Comparison of ENCODE assay signal across 8 mouse cellular contexts in the genomic region with DNA sequence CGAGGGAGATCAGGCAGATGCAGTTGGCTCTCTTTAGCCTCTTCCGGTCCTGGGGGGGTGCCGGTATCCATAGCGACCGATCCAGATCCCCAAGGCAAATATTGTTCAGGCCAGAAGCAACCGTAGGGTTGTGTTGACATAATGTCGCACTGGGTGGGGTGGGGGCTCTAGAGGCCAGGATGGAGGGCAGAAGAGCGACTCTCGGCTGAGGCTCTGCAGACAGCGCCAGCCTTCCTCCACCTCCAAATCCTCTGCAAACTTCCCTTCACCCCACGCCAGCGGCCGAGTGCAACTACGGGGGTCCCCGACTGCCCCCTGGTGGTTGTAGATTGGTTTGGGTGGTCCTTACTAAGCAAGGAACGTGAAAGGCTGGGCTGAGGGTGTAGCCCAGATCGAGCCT. TPM values are rescaled to one million over a fixed set of nuclear protein-coding genes. Genes with fewer than 3 reads are reported as not detected.
DNase-seq lines count a peak whose midpoint lies in the region; ATAC-seq and TF ChIP-seq lines count a peak whose summit lies in the region.

No protein-coding gene starts in this region.

- H3K9ac ChIP-seq in ES-Bruce4 (ENCODE audit: low read depth, poor library complexity, severe bottlenecking) = no peak overlapping the region
- H3K9ac ChIP-seq in forebrain, embryonic 16.5 days (replicated peaks; ENCODE audit: low read depth, low read length) = peak overlapping the region; percentile 27; the same call in 1 of the 2 replicates
- H3K9ac ChIP-seq in neural tube, embryonic 15.5 days (replicated peaks) = 0 out of 2 replicates have a peak overlapping the region, but pooled peaks have one; percentile 32

- TF ChIP-seq CTCF in ES-Bruce4 (IDR thresholded peaks at IDR 0.05; ENCODE audit: low read depth, low read length) = peak; percentile 77
- TF ChIP-seq CTCF in lung, adult 2 months (IDR thresholded peaks at IDR 0.05; ENCODE audit: insufficient read depth, low read length) = peak; percentile 66

- peak; percentile 57 for DNase-seq in c-Kit-positive CD71-positive TER-119-negative erythroid progenitor cells, embryonic 14.5 days (ENCODE audit: low read depth)
- DNase-seq in heart, postnatal 14 days = peak; percentile 87 to 94
- DNase-seq in layer of hippocampus, adult 11-12 months (ENCODE audit: low spot score) = peak; percentile 92
- peak; percentile 68 for DNase-seq in lung, adult 2 months
- peak; percentile 65 to 66 for DNase-seq in thymus, adult 18-20 months

- H3K27ac ChIP-seq in ES-Bruce4 (ENCODE audit: insufficient read depth, low read length) = no peak overlapping the region
- H3K27ac ChIP-seq in forebrain, embryonic 16.5 days (ENCODE audit: low read length) = peak overlapping the region; percentile 92
- H3K27ac ChIP-seq in neural tube, embryonic 15.5 days (replicated peaks) = peak overlapping the region; percentile 54; the same call in 1 of the 2 replicates

- no peaks in the 10 kb centered on the region for H3K9me3 ChIP-seq in ES-Bruce4 (replicated peaks; ENCODE audit: control insufficient read depth, insufficient read depth, low read length, poor library complexity, severe bottlenecking)
- H3K9me3 ChIP-seq in forebrain, embryonic 16.5 days (ENCODE audit: control insufficient read depth, low read length) = no peaks in the 10 kb centered on the region
- H3K9me3 ChIP-seq in neural tube, embryonic 15.5 days (replicated peaks) = no peaks in the 10 kb centered on the region

- peak overlapping the region; percentile 48 for H3K4me2 ChIP-seq in forebrain, embryonic 16.5 days (ENCODE audit: low read length)
- H3K4me2 ChIP-seq in neural tube, embryonic 15.5 days = peak overlapping the region; percentile 59

- TF ChIP-seq POLR2A in ES-Bruce4 (IDR thresholded peaks at IDR 0.05; ENCODE audit: insufficient read depth, low read length) = no peak
- TF ChIP-seq POLR2A in lung, adult 2 months (IDR thresholded peaks at IDR 0.05; ENCODE audit: borderline replicate concordance, extremely low read depth, low read depth, low read length) = no peak

- peak overlapping the region; percentile 36 for H3K4me3 ChIP-seq in ES-Bruce4 (ENCODE audit: low read depth, low read length)
- H3K4me3 ChIP-seq in forebrain, embryonic 16.5 days (replicated peaks; ENCODE audit: low read length) = peak overlapping the region; percentile 22
- H3K4me3 ChIP-seq in lung, adult 2 months (replicated peaks; ENCODE audit: extremely low read depth, low read depth, low read length) = no peak overlapping the region
- peak overlapping the region; percentile 29 for H3K4me3 ChIP-seq in neural tube, embryonic 15.5 days (replicated peaks)

- no peaks in the 10 kb centered on the region for H3K36me3 ChIP-seq in ES-Bruce4 (ENCODE audit: control insufficient read depth, insufficient read depth, low read length, poor library complexity, severe bottlenecking)
- H3K36me3 ChIP-seq in forebrain, embryonic 16.5 days (ENCODE audit: control insufficient read depth, insufficient read depth) = no peaks in the 10 kb centered on the region
- H3K36me3 ChIP-seq in neural tube, embryonic 15.5 days = no peaks in the 10 kb centered on the region

- intact Hi-C loops in heart, postnatal 14 days (cut with DNase I) = loop anchor here (1.0 kb wide), 1 partner anchor 16 kb away; no protein-coding TSS in a partner anchor

- 0 out of 2 replicates have a peak, but pooled peaks have one; percentile 7 for ATAC-seq in forebrain, embryonic 16.5 days
- ATAC-seq in neural tube, embryonic 15.5 days (ENCODE audit: low FRiP score) = no peak

- H3K4me1 ChIP-seq in ES-Bruce4 (ENCODE audit: control insufficient read depth, insufficient read depth, low read length) = peaks cover 3% of the 10 kb centered on the region
- H3K4me1 ChIP-seq in forebrain, embryonic 16.5 days (replicated peaks; ENCODE audit: control insufficient read depth, insufficient read depth, low read length) = peaks cover 49% of the 10 kb centered on the region
- 0 out of 2 replicates have a peak, but pooled peaks cover 2% of the 10 kb centered on the region for H3K4me1 ChIP-seq in lung, adult 2 months (ENCODE audit: control insufficient read depth, insufficient read depth, low read length)
- peaks cover 38% of the 10 kb centered on the region for H3K4me1 ChIP-seq in neural tube, embryonic 15.5 days

- H3K27me3 ChIP-seq in ES-Bruce4 (ENCODE audit: control insufficient read depth, insufficient read depth, low read length, poor library complexity, severe bottlenecking) = no peaks in the 10 kb centered on the region
- no peaks in the 10 kb centered on the region; the same call in 1 of the 2 replicates for H3K27me3 ChIP-seq in forebrain, embryonic 16.5 days (replicated peaks; ENCODE audit: control insufficient read depth, insufficient read depth, low read length)
- H3K27me3 ChIP-seq in neural tube, embryonic 15.5 days (replicated peaks) = peaks cover 11% of the 10 kb centered on the region; the same call in 1 of the 2 replicates

- TF ChIP-seq EP300 in ES-Bruce4 (IDR thresholded peaks at IDR 0.05; ENCODE audit: insufficient read depth, low read depth, low read length) = no peak

- WGBS in forebrain, embryonic 16.5 days = 2% methylated on average over 17 of the region's 17 CpGs
- 3% methylated on average over 17 of the region's 17 CpGs for WGBS in lung, adult 2 months
- WGBS in neural tube, embryonic 15.5 days = 5% methylated on average over 17 of the region's 17 CpGs

RNA-seq across cellular contexts. Expression of a gene that starts 3.3 kb away (rescaled TPM):
- 63.3 and 64.4 TPM in 2 replicates for polyA plus RNA-seq in ES-Bruce4 (2011; ENCODE audit: insufficient read depth, insufficient read length, low read depth, missing spikeins)
- 8.3 and 14.4 TPM in 2 replicates for polyA plus RNA-seq in forebrain, embryonic 16.5 days (2015; fragmentation: Nextera tagmentation; extraction: Ambion mirVana)
- total RNA-seq in heart, postnatal 14 days (2021) = 10 to 100 TPM; 37.9 to 43.0 TPM
- polyA plus RNA-seq in lung, adult 2 months (2012; rRNA removed) = 73.7 and 81.5 TPM in 2 replicates
- 11.6 and 13.3 TPM in 2 replicates for polyA plus RNA-seq in neural tube, embryonic 15.5 days (2015; fragmentation: Nextera tagmentation; extraction: Ambion mirVana)

RNA-seq across cellular contexts. Expression of a gene that starts 6.9 kb away (rescaled TPM):
- 1.9 and 3.5 TPM in 2 replicates for polyA plus RNA-seq in ES-Bruce4 (2011; ENCODE audit: insufficient read depth, insufficient read length, low read depth, missing spikeins)
- 21.8 and 32.1 TPM in 2 replicates for polyA plus RNA-seq in forebrain, embryonic 16.5 days (2015; fragmentation: Nextera tagmentation; extraction: Ambion mirVana)
- under 1 TPM; 0.37 to 0.55 TPM for total RNA-seq in heart, postnatal 14 days (2021)
- 0.19 and 0.24 TPM in 2 replicates for polyA plus RNA-seq in lung, adult 2 months (2012; rRNA removed)
- 1.2 and 2.1 TPM in 2 replicates for polyA plus RNA-seq in neural tube, embryonic 15.5 days (2015; fragmentation: Nextera tagmentation; extraction: Ambion mirVana)

RNA-seq across cellular contexts. Expression of a gene that starts 23.4 kb away (rescaled TPM):
- polyA plus RNA-seq in ES-Bruce4 (2011; ENCODE audit: insufficient read depth, insufficient read length, low read depth, missing spikeins) = 92.9 and 94.6 TPM in 2 replicates
- polyA plus RNA-seq in forebrain, embryonic 16.5 days (2015; fragmentation: Nextera tagmentation; extraction: Ambion mirVana) = 116 and 118 TPM in 2 replicates
- total RNA-seq in heart, postnatal 14 days (2021) = 10 to 100 TPM; 62.8 to 70.8 TPM
- polyA plus RNA-seq in lung, adult 2 months (2012; rRNA removed) = 16.2 and 20.1 TPM in 2 replicates
- 122 and 124 TPM in 2 replicates for polyA plus RNA-seq in neural tube, embryonic 15.5 days (2015; fragmentation: Nextera tagmentation; extraction: Ambion mirVana)

RNA-seq across cellular contexts. Expression of a gene that starts 23.8 kb away (rescaled TPM):
- 4.1 and 4.6 TPM in 2 replicates for polyA plus RNA-seq in ES-Bruce4 (2011; ENCODE audit: insufficient read depth, insufficient read length, low read depth, missing spikeins)
- polyA plus RNA-seq in forebrain, embryonic 16.5 days (2015; fragmentation: Nextera tagmentation; extraction: Ambion mirVana) = 17.1 and 22.4 TPM in 2 replicates
- total RNA-seq in heart, postnatal 14 days (2021) = 1 to 10 TPM; 5.9 to 6.1 TPM
- 11.1 and 14.9 TPM in 2 replicates for polyA plus RNA-seq in lung, adult 2 months (2012; rRNA removed)
- 21.7 and 24.5 TPM in 2 replicates for polyA plus RNA-seq in neural tube, embryonic 15.5 days (2015; fragmentation: Nextera tagmentation; extraction: Ambion mirVana)

RNA-seq across cellular contexts. Expression of a gene that starts 39.5 kb away (rescaled TPM):
- 3.3 and 5.1 TPM in 2 replicates for polyA plus RNA-seq in ES-Bruce4 (2011; ENCODE audit: insufficient read depth, insufficient read length, low read depth, missing spikeins)
- 2.5 and 2.7 TPM in 2 replicates for polyA plus RNA-seq in forebrain, embryonic 16.5 days (2015; fragmentation: Nextera tagmentation; extraction: Ambion mirVana)
- total RNA-seq in heart, postnatal 14 days (2021) = 10 to 100 TPM in 1 of 2 experiments, 1 to 10 TPM in 1; 9.9 to 11.2 TPM
- polyA plus RNA-seq in lung, adult 2 months (2012; rRNA removed) = 21.6 and 29.5 TPM in 2 replicates
- 3.1 and 3.3 TPM in 2 replicates for polyA plus RNA-seq in neural tube, embryonic 15.5 days (2015; fragmentation: Nextera tagmentation; extraction: Ambion mirVana)
